Mouse (Mus musculus) cerebellum, adult 18-20 months (tissue): Measurements from ENCODE around the gene Gpx5.
"Not testable (repeated sequence)": the region's sequence is repeated elsewhere in the genome, so short reads cannot be mapped to it uniquely, and the experiment has no call there.

Source experiments
- DNase-seq, 2 experiments: peaks; one replicate each; pipeline ENCODE4 v3.0.0; 2021

Gpx5 gene

GRCm38 (mm10) chr13:21264366-21264765 lies 28.2 kb downstream of the Gpx5 start:
- peak; percentile 14 to 36 for DNase-seq

GRCm38 (mm10) chr13:21263910-21264309 lies 28.6 kb downstream of the Gpx5 start:
- DNase-seq, result no peak

GRCm38 (mm10) chr13:21262787-21263461 lies 29.6 kb downstream of the Gpx5 start:
- DNase-seq, result no peak

GRCm38 (mm10) chr13:21260289-21260688 lies 32.2 kb downstream of the Gpx5 start:
- no peak for DNase-seq

- DNase-seq, result peak; percentile 61 to 76
Observed at GRCm38 (mm10) chr13:21259677-21260113, 32.8 kb downstream of the Gpx5 start.

GRCm38 (mm10) chr13:21259171-21259631 lies 33.3 kb downstream of the Gpx5 start:
- DNase-seq, result peak; percentile 24 to 39

GRCm38 (mm10) chr13:21258524-21258923 lies 34.0 kb downstream of the Gpx5 start:
- DNase-seq, result no peak

GRCm38 (mm10) chr13:21253986-21254385 lies 38.5 kb downstream of the Gpx5 start:
- peak; percentile 46 to 70 for DNase-seq

GRCm38 (mm10) chr13:21253569-21253968 lies 39.0 kb downstream of the Gpx5 start:
- DNase-seq, result peak; percentile 11 to 35

- DNase-seq, result no peak
Observed at GRCm38 (mm10) chr13:21253040-21253439, 39.5 kb downstream of the Gpx5 start.

GRCm38 (mm10) chr13:21250074-21250681 lies 42.4 kb downstream of the Gpx5 start:
- DNase-seq, result no peak

GRCm38 (mm10) chr13:21249022-21249421 lies 43.5 kb downstream of the Gpx5 start:
- DNase-seq, result no peak

- no peak for DNase-seq
Observed at GRCm38 (mm10) chr13:21246276-21246675, 46.3 kb downstream of the Gpx5 start.

- not testable (repeated sequence) for DNase-seq
Observed at GRCm38 (mm10) chr13:21244967-21245366, 47.6 kb downstream of the Gpx5 start.

- DNase-seq, result no peak
Observed at GRCm38 (mm10) chr13:21244089-21244488, 48.4 kb downstream of the Gpx5 start.

GRCm38 (mm10) chr13:21243196-21243595 lies 49.3 kb downstream of the Gpx5 start:
- DNase-seq, result no peak

GRCm38 (mm10) chr13:21242408-21243125 lies 50.0 kb downstream of the Gpx5 start:
- no peak for DNase-seq

- no peak for DNase-seq
Observed at GRCm38 (mm10) chr13:21240788-21241187, 51.7 kb downstream of the Gpx5 start.

- no peak for DNase-seq
Observed at GRCm38 (mm10) chr13:21237161-21237560, 55.4 kb downstream of the Gpx5 start.

GRCm38 (mm10) chr13:21236714-21237113 lies 55.8 kb downstream of the Gpx5 start:
- DNase-seq, result no peak
